Mouse (Mus musculus): ENCODE measurements around the gene Cd4.

- TF ChIP-seq MAX (IDR thresholded peaks at IDR 0.05; ENCODE audit: low read length) (no peak), MYC (IDR thresholded peaks at IDR 0.05; ENCODE audit: low read depth, low read length) (no peak), EP300 (IDR thresholded peaks at IDR 0.05; ENCODE audit: low read depth in 1 of 2, low read length in 2 of 2) (no peak), CHD2 (IDR thresholded peaks at IDR 0.05; ENCODE audit: low read length) (no peak)
Measured at GRCm38 (mm10) chr6:124863125-124863657, 24.8 kb downstream of the Cd4 start.

Measured in MEL (cell line).